Mouse (Mus musculus) stomach, embryonic 16.5 days (tissue): ENCODE results near the gene Cnn2. TPM values are rescaled to one million over a fixed set of nuclear protein-coding genes. Genes with fewer than 3 reads are reported as not detected.

Experiments used
- ATAC-seq: fragments of 200-750 bp; cut with Nextera tagmentation; 2 replicates; pipeline ENCODE4 v1.8.0; 2017; ENCODE audit warnings: moderate number of reproducible peaks, moderate TSS enrichment; ENCODE audit not compliant: insufficient read depth, low FRiP score
- H3K27ac ChIP-seq: fragments of 300-500 bp; sonication (generic); 2 replicates; pipeline ENCODE4 v1.5.1; 2014; ENCODE audit warnings: low read length
- H3K27me3 ChIP-seq: fragments of 300-500 bp; sonication (generic); 2 replicates; pipeline ENCODE4 v1.6.1; 2014; ENCODE audit warnings: low read length, control low read depth, mixed read lengths; ENCODE audit not compliant: control insufficient read depth, insufficient read depth
- H3K36me3 ChIP-seq: fragments of 300-500 bp; sonication (generic); 2 replicates; pipeline ENCODE4 v1.6.1; 2014; ENCODE audit warnings: low read length; ENCODE audit not compliant: control insufficient read depth, insufficient read depth
- H3K4me1 ChIP-seq: fragments of 300-500 bp; sonication (generic); 2 replicates; pipeline ENCODE4 v1.6.1; 2014; ENCODE audit warnings: low read length, control low read depth, mixed read lengths; ENCODE audit not compliant: control insufficient read depth, insufficient read depth
- H3K4me2 ChIP-seq: fragments of 300-500 bp; sonication (generic); 2 replicates; pipeline ENCODE4 v1.6.1; 2014; ENCODE audit warnings: low read depth, low read length, mixed read lengths
- H3K4me3 ChIP-seq: fragments of 300-500 bp; sonication (generic); replicated peaks from 2 replicates; pipeline ENCODE4 v1.5.1; 2014; ENCODE audit warnings: mild to moderate bottlenecking, low read length
- H3K9ac ChIP-seq: fragments of 300-500 bp; sonication (generic); 2 replicates; pipeline ENCODE4 v1.6.1; 2014; ENCODE audit warnings: low read length
- H3K9me3 ChIP-seq: fragments of 300-500 bp; sonication (generic); replicated peaks from 2 replicates; pipeline ENCODE4 v1.6.1; 2016; ENCODE audit warnings: low read length, control low read depth; ENCODE audit not compliant: control insufficient read depth
- WGBS: fragments of 180-500 bp; shearing (Covaris S2); extraction: QIAGEN DNeasy Blood & Tissue Kit; methylation state at CpG from one replicate; pipeline ENCODE4 v1.1.7; 2014; 5-methylcytosine and 5-hydroxymethylcytosine counted together
- polyA plus RNA-seq: library from polyadenylated mRNA; unstranded; fragments of >200 nt; fragmentation: Nextera tagmentation; extraction: Ambion mirVana; gene quantifications from 2 replicates; pipeline ENCODE4 v1.2.1, GENCODE M21; 2015

Cnn2 gene
- polyA plus RNA-seq, 1 experiment from 2014 or later: 333 TPM

DNA sequence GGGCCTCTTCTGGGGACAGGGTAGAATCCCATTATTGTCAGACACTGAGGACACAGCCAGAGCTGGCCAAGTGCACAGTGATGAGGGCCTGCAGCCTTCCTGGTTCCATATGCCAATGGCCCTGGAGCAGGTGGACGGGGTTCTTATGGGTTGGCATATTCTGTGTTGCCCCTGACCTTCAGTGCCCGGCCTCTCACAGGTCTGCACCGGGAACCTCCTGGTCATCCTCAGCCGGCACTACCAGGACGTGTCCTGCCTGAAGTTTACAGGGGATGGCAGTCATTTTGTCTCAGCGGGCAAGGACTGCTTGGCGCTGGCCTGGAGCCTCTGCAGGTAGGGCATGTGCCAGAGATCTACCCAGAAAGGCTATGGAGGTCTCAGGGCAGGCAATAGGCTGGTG, 23.7 kb upstream of the Cnn2 start:
- H3K9me3 ChIP-seq: no peaks in the 10 kb centered on the region
- H3K4me3 ChIP-seq: no peak overlapping the region
- no peak overlapping the region for H3K4me2 ChIP-seq
- 92% methylated on average over 7 of the region's 7 CpGs for WGBS
- no peak overlapping the region for H3K27ac ChIP-seq
- H3K36me3 ChIP-seq: peaks cover 18% of the 10 kb centered on the region
- no peak overlapping the region for H3K9ac ChIP-seq
- peaks cover 14% of the 10 kb centered on the region for H3K4me1 ChIP-seq
- 0 out of 2 replicates have a peak, but pooled peaks cover under 1% of the 10 kb centered on the region for H3K27me3 ChIP-seq
- ATAC-seq: no peak

DNA sequence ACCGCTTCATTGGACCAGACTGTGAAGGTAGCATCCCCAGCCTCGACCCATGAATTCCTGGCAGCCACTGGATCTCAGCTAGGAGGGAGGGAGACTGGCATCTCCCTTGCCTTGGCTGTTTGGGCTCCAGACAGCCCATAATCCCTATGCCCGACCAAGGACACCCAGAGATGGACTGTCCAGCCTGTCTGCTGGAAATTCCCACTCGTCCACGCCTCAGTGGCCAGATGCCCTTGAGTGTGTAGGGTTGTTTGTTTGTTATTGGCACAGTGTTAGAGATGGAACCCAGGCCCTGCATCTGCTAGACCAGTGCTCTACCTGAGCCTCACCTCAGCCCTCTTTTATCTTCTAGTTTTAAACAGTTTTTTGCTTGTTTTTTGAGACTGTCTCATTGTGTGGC, 23.1 kb upstream of the Cnn2 start:
- WGBS: 89% methylated on average over 5 of the region's 5 CpGs
- no peak overlapping the region for H3K4me2 ChIP-seq

DNA sequence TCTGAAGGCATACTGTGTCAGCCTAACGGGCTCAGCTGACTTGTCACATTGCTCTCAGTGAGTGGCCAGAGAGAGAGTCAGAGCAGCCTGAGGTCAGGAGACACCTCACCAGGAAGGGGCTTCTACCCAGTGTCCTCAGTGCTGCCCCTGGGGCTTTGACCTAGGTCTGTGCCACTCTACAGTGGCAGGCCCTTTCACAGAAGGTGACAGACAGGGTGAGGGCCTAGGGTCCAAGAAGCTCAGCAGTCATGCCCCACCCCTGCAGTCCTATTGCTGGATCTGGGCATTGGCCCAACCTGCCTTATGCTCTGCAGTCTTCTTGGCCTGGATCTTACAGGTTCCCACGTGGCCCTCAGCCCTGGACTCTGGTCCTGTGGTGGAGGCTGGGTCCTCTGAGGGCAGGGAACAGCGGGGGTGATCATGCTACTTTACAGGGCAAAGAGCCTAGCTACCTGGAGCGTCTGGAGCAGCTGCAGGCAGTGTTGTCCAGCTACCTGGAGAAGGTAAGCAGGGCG, 21.4 kb upstream of the Cnn2 start:
- Histone ChIP-seq H3K27ac (no peak overlapping the region), H3K36me3 (peaks cover 18% of the 10 kb centered on the region), H3K9ac (no peak overlapping the region), H3K27me3 (peaks cover 2% of the 10 kb centered on the region; the same call in 1 of the 2 replicates), H3K9me3 (no peaks in the 10 kb centered on the region), H3K4me2 (no peak overlapping the region), H3K4me3 (no peak overlapping the region), H3K4me1 (peaks cover 18% of the 10 kb centered on the region)
- WGBS: 91% methylated on average over 5 of the region's 5 CpGs
- ATAC-seq: no peak

More for the DNA sequence above, 23.1 kb upstream of the Cnn2 start:
- no peak for ATAC-seq
- peaks cover 18% of the 10 kb centered on the region for H3K36me3 ChIP-seq
- no peak overlapping the region for H3K4me3 ChIP-seq
- H3K27me3 ChIP-seq: 0 out of 2 replicates have a peak, but pooled peaks cover 2% of the 10 kb centered on the region
- H3K9ac ChIP-seq: no peak overlapping the region
- H3K27ac ChIP-seq: no peak overlapping the region
- H3K4me1 ChIP-seq: peaks cover 14% of the 10 kb centered on the region
- no peaks in the 10 kb centered on the region for H3K9me3 ChIP-seq

DNA sequence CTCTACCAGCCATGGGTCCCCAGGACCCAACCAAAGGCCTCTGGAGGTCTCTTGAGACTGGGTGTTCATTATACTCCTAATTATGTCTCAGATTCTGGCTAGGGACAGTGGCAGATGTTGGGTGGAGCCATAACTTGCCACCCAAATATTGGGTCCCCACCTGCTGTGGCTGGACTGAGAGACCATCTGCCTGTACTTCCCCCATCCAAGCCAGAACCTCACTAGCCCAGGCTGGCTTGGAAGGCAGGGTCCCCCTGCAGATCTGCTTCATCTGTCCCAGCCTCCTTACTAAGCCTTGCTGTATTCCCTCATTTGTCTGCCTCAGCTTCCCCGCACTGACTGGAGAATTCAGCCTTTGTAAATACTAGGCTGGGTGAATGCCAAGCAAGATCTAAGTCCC, 20.2 kb upstream of the Cnn2 start:
- Histone ChIP-seq H3K9ac (no peak overlapping the region), H3K36me3 (peaks cover 18% of the 10 kb centered on the region), H3K4me1 (peaks cover 18% of the 10 kb centered on the region), H3K27ac (0 out of 2 replicates have a peak overlapping the region, but pooled peaks have one; percentile 38), H3K4me2 (no peak overlapping the region), H3K27me3 (peaks cover 2% of the 10 kb centered on the region; the same call in 1 of the 2 replicates), H3K4me3 (no peak overlapping the region), H3K9me3 (no peaks in the 10 kb centered on the region)
- 71% methylated on average over 1 of the region's 1 CpGs for WGBS
- no peak for ATAC-seq

DNA sequence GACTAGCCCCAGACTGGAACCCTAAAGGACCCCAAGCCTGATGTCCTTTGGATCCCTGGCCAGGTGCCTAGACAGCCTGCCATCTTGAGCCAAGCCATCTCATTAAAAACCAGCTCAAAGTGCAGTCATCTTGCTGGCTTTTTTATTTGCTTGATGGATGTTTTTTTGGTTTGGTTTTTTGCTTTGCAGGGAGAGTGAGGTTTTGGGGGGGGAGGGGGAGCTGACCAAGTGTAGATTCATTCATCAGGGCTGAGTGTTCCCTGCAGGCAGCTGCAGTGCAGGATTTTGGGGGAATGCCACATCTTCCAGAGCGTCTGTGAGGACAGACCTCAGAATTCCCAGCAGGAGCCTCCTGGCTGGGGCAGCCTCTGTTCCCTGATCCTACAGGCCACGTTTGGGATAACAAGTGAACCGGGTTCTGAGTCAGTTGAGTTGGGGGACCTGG, 19.2 kb upstream of the Cnn2 start:
- 0 out of 2 replicates have a peak overlapping the region, but pooled peaks have one; percentile 38 for H3K27ac ChIP-seq
- peaks cover 18% of the 10 kb centered on the region for H3K36me3 ChIP-seq
- ATAC-seq: no peak
- no peaks in the 10 kb centered on the region for H3K9me3 ChIP-seq
- H3K9ac ChIP-seq: no peak overlapping the region
- no peak overlapping the region for H3K4me3 ChIP-seq
- H3K4me2 ChIP-seq: no peak overlapping the region
- H3K4me1 ChIP-seq: peaks cover 18% of the 10 kb centered on the region
- H3K27me3 ChIP-seq: peaks cover 2% of the 10 kb centered on the region; the same call in 1 of the 2 replicates
- 21% methylated on average over 3 of the region's 3 CpGs for WGBS

DNA sequence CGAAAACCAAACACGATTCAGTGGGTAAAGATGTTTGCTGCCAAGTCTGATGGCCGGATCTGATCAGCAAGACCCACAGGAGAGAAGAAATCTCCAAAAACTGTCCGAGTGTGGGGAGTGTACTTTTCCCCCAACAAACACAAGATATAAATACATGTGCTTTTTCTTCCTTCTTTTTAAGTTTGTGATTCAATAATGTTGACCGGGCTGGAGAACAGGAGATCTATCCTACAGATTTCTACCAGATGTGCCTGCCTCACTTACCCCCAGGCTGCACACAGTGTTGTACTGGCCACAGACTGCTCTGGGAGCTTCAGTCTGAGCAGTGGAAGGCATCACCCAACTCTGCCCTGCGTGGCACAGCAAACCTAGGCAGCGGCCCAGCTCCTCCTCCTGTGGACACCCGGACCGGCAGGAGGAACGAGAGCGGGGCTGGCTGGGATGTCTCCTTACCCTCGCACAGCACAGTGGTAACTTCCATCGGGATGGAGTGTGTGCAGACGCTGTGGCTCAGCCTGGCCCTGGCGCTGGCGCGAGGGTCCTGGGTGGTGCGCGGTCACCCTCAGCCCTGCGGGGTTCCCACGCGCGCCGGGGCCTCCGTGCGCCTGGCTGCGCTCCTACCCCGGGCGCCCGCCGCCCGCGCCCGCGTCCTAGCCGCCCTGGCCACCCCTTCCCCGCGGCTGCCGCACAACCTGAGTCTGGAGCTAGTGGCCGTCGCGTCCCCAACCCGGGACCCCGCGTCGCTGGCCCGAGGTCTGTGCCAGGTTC, 17.8 kb upstream of the Cnn2 start, which contains the start of gene Grin3b:
Grin3b (plus strand) TSS at position 301 of the 768 bp plus-strand sequence.
- no peak for ATAC-seq
- 6% methylated on average over 45 of the region's 47 CpGs for WGBS
- Histone ChIP-seq H3K4me3 (peak within 1 kb of the TSS; percentile 50), H3K9me3 (no peaks in the 10 kb centered on the region), H3K27me3 (peaks cover 2% of the 10 kb centered on the region; the same call in 1 of the 2 replicates), H3K4me2 (peak within 1 kb of the TSS; percentile 89), H3K9ac (peak within 1 kb of the TSS; percentile 75), H3K4me1 (peaks cover 18% of the 10 kb centered on the region), H3K36me3 (peaks cover 23% of the 10 kb centered on the region), H3K27ac (no peak within 1 kb of the TSS)

DNA sequence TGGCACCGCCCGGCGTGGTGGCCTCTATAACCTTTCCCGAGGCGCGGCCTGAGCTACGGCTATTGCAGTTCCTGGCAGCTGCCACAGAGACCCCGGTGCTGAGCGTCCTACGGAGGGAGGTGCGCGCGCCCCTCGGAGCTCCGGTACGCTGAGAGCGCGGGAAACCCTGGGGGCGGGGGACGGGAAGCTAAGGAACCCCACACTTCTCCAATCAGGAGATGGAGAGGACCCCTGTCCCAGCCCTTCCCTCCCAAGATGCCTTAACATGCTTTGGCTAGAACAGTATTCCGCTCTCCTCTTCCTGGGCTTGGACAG, 17.2 kb upstream of the Cnn2 start:
- 3% methylated on average over 21 of the region's 21 CpGs for WGBS
- peaks cover 23% of the 10 kb centered on the region for H3K36me3 ChIP-seq

DNA sequence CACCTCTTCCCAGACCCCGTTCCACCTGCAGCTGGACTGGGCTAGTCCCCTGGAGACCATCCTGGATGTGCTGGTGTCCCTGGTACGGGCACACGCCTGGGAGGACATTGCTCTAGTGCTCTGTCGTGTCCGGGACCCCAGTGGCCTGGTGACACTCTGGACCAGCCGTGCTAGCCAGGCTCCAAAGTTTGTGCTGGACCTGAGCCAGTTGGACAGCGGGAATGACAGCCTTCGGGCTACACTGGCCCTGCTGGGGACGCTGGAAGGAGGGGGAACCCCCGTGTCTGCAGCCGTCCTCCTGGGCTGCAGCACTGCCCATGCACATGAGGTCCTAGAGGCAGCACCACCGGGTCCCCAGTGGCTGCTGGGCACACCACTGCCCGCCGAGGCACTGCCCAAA, 15.6 kb upstream of the Cnn2 start:
- H3K4me2 ChIP-seq: no peak overlapping the region
- 0 out of 2 replicates have a peak, but pooled peaks cover 8% of the 10 kb centered on the region for H3K9me3 ChIP-seq
- WGBS: 61% methylated on average over 14 of the region's 14 CpGs
- H3K36me3 ChIP-seq: peaks cover 29% of the 10 kb centered on the region
- H3K27ac ChIP-seq: no peak overlapping the region
- H3K9ac ChIP-seq: no peak overlapping the region
- no peak overlapping the region for H3K4me3 ChIP-seq
- peaks cover 2% of the 10 kb centered on the region; the same call in 1 of the 2 replicates for H3K27me3 ChIP-seq
- peaks cover 18% of the 10 kb centered on the region for H3K4me1 ChIP-seq
- ATAC-seq: no peak

More for the DNA sequence above, 17.2 kb upstream of the Cnn2 start:
- H3K9ac ChIP-seq: peak overlapping the region; percentile 75
- H3K4me3 ChIP-seq: peak overlapping the region; percentile 50
- no peak for ATAC-seq
- H3K4me2 ChIP-seq: peak overlapping the region; percentile 89
- no peaks in the 10 kb centered on the region for H3K9me3 ChIP-seq
- H3K27ac ChIP-seq: no peak overlapping the region
- peaks cover 2% of the 10 kb centered on the region; the same call in 1 of the 2 replicates for H3K27me3 ChIP-seq
- peaks cover 18% of the 10 kb centered on the region for H3K4me1 ChIP-seq

DNA sequence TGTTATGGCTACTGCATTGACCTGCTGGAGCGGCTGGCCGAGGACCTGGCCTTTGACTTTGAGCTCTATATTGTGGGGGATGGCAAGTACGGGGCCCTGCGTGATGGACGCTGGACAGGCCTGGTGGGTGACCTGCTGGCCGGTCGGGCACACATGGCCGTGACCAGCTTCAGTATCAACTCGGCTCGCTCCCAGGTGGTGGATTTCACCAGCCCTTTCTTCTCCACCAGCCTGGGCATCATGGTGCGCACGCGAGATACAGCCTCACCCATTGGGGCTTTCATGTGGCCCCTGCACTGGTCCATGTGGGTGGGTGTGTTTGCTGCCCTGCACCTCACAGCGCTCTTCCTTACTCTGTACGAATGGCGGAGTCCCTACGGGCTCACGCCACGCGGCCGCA, 14.3 kb upstream of the Cnn2 start:
- no peak for ATAC-seq
- H3K36me3 ChIP-seq: peaks cover 38% of the 10 kb centered on the region
- H3K9me3 ChIP-seq: 0 out of 2 replicates have a peak, but pooled peaks cover 9% of the 10 kb centered on the region
- 86% methylated on average over 21 of the region's 21 CpGs for WGBS
- H3K4me2 ChIP-seq: no peak overlapping the region
- peaks cover 11% of the 10 kb centered on the region for H3K4me1 ChIP-seq
- H3K4me3 ChIP-seq: no peak overlapping the region
- peaks cover 2% of the 10 kb centered on the region; the same call in 1 of the 2 replicates for H3K27me3 ChIP-seq
- H3K9ac ChIP-seq: no peak overlapping the region
- no peak overlapping the region for H3K27ac ChIP-seq
